Mouse (Mus musculus) testis, adult 2 months (tissue): Measurements from ENCODE around the gene Col16a1. TPM values are rescaled to one million over a fixed set of nuclear protein-coding genes. Genes with fewer than 3 reads are reported as not detected.

ENCODE experiments used
- H3K27ac ChIP-seq: fragments of 200-500 bp; 2 replicates; pipeline ENCODE4 v1.5.1; 2012; ENCODE audit warnings: low read depth, low read length; ENCODE audit not compliant: control insufficient read depth, insufficient read depth
- H3K27me3 ChIP-seq: fragments of 200-500 bp; 2 replicates; pipeline ENCODE4 v1.6.1; 2012; ENCODE audit warnings: mild to moderate bottlenecking, low read length, moderate library complexity; ENCODE audit not compliant: control insufficient read depth, insufficient read depth
- H3K36me3 ChIP-seq: fragments of 200-500 bp; 2 replicates; pipeline ENCODE4 v1.6.1; 2012; ENCODE audit warnings: mild to moderate bottlenecking, low read length; ENCODE audit not compliant: control insufficient read depth, insufficient read depth
- H3K4me1 ChIP-seq: fragments of 200-500 bp; 2 replicates; pipeline ENCODE4 v1.6.1; 2012; ENCODE audit warnings: low read length; ENCODE audit not compliant: control insufficient read depth, insufficient read depth
- H3K4me3 ChIP-seq: fragments of 200-500 bp; 2 replicates; pipeline ENCODE4 v1.5.1; 2012; ENCODE audit warnings: low read depth, mild to moderate bottlenecking, low read length, moderate library complexity, mixed read lengths; ENCODE audit not compliant: control insufficient read depth
- CTCF ChIP-seq: fragments of 200-500 bp; IDR thresholded peaks from 2 replicates; pipeline ENCODE4 v1.5.1; 2012; ENCODE audit warnings: low read depth, mild to moderate bottlenecking, inconsistent platforms, low read length, moderate library complexity; ENCODE audit not compliant: control insufficient read depth, insufficient read depth, insufficient replicate concordance
- POLR2A ChIP-seq: fragments of 200-500 bp; IDR thresholded peaks from 2 replicates; pipeline ENCODE4 v1.6.1; 2012; ENCODE audit warnings: low read depth, mild to moderate bottlenecking, inconsistent platforms, low read length, moderate library complexity; ENCODE audit not compliant: control insufficient read depth
- polyA plus RNA-seq: library from polyadenylated mRNA; depleted of rRNA; stranded (reverse); fragments of >200 nt; gene quantifications from 2 replicates; pipeline ENCODE4 v1.2.3, GENCODE M21; 2012

Col16a1 gene
- polyA plus RNA-seq, 1 experiment = 111 TPM

GRCm38 (mm10) chr4:130031146-130031545, 16.5 kb upstream of the Col16a1 start:
- H3K27ac ChIP-seq = no peak overlapping the region
- no peak overlapping the region for H3K4me3 ChIP-seq
- peaks cover under 1% of the 10 kb centered on the region for H3K4me1 ChIP-seq
- no peaks in the 10 kb centered on the region for H3K36me3 ChIP-seq
- TF ChIP-seq POLR2A (no peak), CTCF (no peak)
- H3K27me3 ChIP-seq = no peaks in the 10 kb centered on the region

- H3K36me3 ChIP-seq = no peaks in the 10 kb centered on the region
- H3K4me1 ChIP-seq = peaks cover 14% of the 10 kb centered on the region
- H3K27me3 ChIP-seq = no peaks in the 10 kb centered on the region
- TF ChIP-seq CTCF = no peak
- no peak for TF ChIP-seq POLR2A
- no peak overlapping the region for H3K27ac ChIP-seq
- H3K4me3 ChIP-seq = no peak overlapping the region
Measured at GRCm38 (mm10) chr4:130033496-130033895, 14.1 kb upstream of the Col16a1 start.

- Histone ChIP-seq H3K4me1 (peaks cover 14% of the 10 kb centered on the region), H3K27ac (no peak overlapping the region), H3K27me3 (no peaks in the 10 kb centered on the region), H3K4me3 (no peak overlapping the region), H3K36me3 (no peaks in the 10 kb centered on the region)
- no peak for TF ChIP-seq POLR2A
- TF ChIP-seq CTCF = peak; percentile 70
Measured at GRCm38 (mm10) chr4:130036112-130036511, 11.5 kb upstream of the Col16a1 start.

DNA sequence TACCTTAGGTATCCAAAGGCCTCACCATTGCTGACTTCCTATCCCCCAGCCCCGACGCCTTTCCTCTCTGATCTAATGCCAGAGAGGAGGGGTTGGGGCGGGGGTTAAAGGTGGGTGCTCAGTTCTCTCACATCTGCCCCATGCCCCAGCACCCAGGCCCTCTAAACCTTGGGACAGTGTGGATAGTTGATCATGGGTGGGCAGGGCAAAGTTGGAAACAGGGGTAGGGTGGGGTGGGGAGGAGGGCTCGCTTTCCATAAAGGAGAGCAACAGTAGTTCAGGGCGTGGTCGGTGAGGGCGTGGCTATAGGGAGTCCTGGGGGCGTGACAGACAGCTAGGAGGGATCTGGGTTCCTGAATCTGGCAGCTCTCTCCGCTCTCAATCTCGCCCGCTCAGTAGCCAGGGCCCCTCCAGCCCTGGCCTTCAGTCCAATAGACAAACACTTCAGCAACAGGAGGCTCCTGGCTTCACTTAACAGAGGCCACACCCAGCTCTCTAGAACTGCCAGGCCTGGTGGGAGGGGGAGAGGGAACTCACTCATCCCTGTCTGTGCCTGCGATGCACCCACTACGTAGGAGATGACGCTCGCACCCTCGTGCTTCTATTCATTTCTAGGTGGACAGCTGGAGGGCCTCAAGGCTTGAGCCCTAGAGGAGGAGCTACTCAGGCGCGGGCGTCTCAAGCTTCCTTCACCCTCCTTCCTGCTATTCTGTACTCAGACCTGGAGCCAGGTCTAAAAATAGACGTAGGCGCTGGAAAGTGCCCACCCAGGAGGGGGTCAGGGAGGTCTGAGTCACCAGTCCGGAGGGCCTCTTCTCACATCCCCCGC, 10.9 kb upstream of the Col16a1 start:
- H3K27me3 ChIP-seq = no peaks in the 10 kb centered on the region
- no peak overlapping the region for H3K27ac ChIP-seq
- TF ChIP-seq POLR2A (no peak), CTCF (no peak)
- H3K4me3 ChIP-seq = no peak overlapping the region; the same call in 1 of the 2 replicates
- H3K36me3 ChIP-seq = no peaks in the 10 kb centered on the region
- H3K4me1 ChIP-seq = peaks cover 14% of the 10 kb centered on the region

GRCm38 (mm10) chr4:130039351-130039750, 8.3 kb upstream of the Col16a1 start:
- Histone ChIP-seq H3K27ac (no peak overlapping the region), H3K4me1 (peaks cover 14% of the 10 kb centered on the region), H3K36me3 (no peaks in the 10 kb centered on the region), H3K27me3 (no peaks in the 10 kb centered on the region), H3K4me3 (no peak overlapping the region)
- TF ChIP-seq POLR2A = no peak
- no peak for TF ChIP-seq CTCF

DNA sequence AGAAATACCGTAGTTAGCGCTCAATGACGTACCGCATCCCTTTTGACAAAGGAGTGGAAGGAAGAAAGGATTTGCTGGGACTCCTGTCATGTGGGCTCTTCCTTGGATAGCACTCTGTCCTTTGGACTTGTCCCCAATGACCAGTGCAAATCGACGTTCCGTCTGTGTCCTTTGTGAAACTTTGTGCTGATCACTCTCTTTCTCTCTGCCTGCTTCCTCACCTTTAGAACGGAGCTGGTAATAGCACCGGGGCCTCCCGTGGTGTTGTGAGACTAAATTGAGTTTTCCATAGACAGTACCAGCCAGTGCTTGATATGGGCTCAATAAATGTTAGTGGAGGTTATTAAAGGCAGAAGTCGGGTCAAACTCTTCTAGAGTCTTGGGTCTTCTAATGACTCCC, 6.6 kb upstream of the Col16a1 start:
- Histone ChIP-seq H3K27me3 (no peaks in the 10 kb centered on the region), H3K27ac (no peak overlapping the region), H3K36me3 (no peaks in the 10 kb centered on the region), H3K4me1 (peaks cover 14% of the 10 kb centered on the region), H3K4me3 (no peak overlapping the region)
- no peak for TF ChIP-seq POLR2A
- TF ChIP-seq CTCF = no peak

GRCm38 (mm10) chr4:130044211-130044610, 3.4 kb upstream of the Col16a1 start:
- H3K4me1 ChIP-seq = peaks cover 11% of the 10 kb centered on the region
- no peaks in the 10 kb centered on the region for H3K27me3 ChIP-seq
- H3K36me3 ChIP-seq = no peaks in the 10 kb centered on the region
- no peak overlapping the region for H3K27ac ChIP-seq
- no peak overlapping the region for H3K4me3 ChIP-seq
- TF ChIP-seq CTCF (no peak), POLR2A (no peak)
